Mouse (Mus musculus): ENCODE measurements around the gene Olfr776. TPM values are rescaled to one million over a fixed set of nuclear protein-coding genes. Genes with fewer than 3 reads are reported as not detected.

Olfr776 gene
- total RNA-seq, 1 experiment = not detected

Other genes starting within 250 kb of the Olfr776 start
- not detected in 2 replicates for gene Olfr763, start 248.3 kb upstream of the Olfr776 start, total RNA-seq (2012; rRNA removed)
- not detected in 2 replicates for gene Olfr764-ps1, start 219.2 kb upstream of the Olfr776 start, total RNA-seq (2012; rRNA removed)
- gene Olfr765, start 209.1 kb upstream of the Olfr776 start, total RNA-seq (2012; rRNA removed) = not detected in 2 replicates
- gene Olfr766-ps1, start 190.2 kb upstream of the Olfr776 start, total RNA-seq (2012; rRNA removed) = not detected in 2 replicates
- not detected in 2 replicates for gene Olfr767, start 176.2 kb upstream of the Olfr776 start, total RNA-seq (2012; rRNA removed)
- gene Olfr768, start 159.8 kb upstream of the Olfr776 start, total RNA-seq (2012; rRNA removed) = not detected in 2 replicates
- gene Olfr769, start 141.3 kb upstream of the Olfr776 start, total RNA-seq (2012; rRNA removed) = not detected in 2 replicates
- not detected in 2 replicates for gene Olfr770, start 120.1 kb upstream of the Olfr776 start, total RNA-seq (2012; rRNA removed)
- gene Olfr771, start 94.4 kb upstream of the Olfr776 start, total RNA-seq (2012; rRNA removed) = not detected in 2 replicates
- 0.21 TPM in 1 of 2 replicates, not detected in the other for gene Olfr772, start 81.2 kb upstream of the Olfr776 start, total RNA-seq (2012; rRNA removed)
- not detected in 2 replicates for gene Olfr773, start 71.7 kb upstream of the Olfr776 start, total RNA-seq (2012; rRNA removed)
- gene Olfr774, start 22.9 kb upstream of the Olfr776 start, total RNA-seq (2012; rRNA removed) = not detected in 2 replicates
- not detected in 2 replicates for gene Olfr775, start 10.7 kb upstream of the Olfr776 start, total RNA-seq (2012; rRNA removed)
- not detected in 2 replicates for gene Olfr777, start 12.4 kb downstream of the Olfr776 start, total RNA-seq (2012; rRNA removed)
- gene Olfr780, start 59.0 kb downstream of the Olfr776 start, total RNA-seq (2012; rRNA removed) = not detected in 2 replicates
- gene Olfr781, start 69.7 kb downstream of the Olfr776 start, total RNA-seq (2012; rRNA removed) = not detected in 2 replicates
- not detected in 2 replicates for gene Olfr782, start 89.7 kb downstream of the Olfr776 start, total RNA-seq (2012; rRNA removed)
- 0.21 and 0.22 TPM in 2 replicates for gene Olfr784, start 125.0 kb downstream of the Olfr776 start, total RNA-seq (2012; rRNA removed)
- not detected in 2 replicates for gene Olfr785, start 146.3 kb downstream of the Olfr776 start, total RNA-seq (2012; rRNA removed)
- not detected in 2 replicates for gene Olfr786, start 168.2 kb downstream of the Olfr776 start, total RNA-seq (2012; rRNA removed)
- 0.62 and 0.95 TPM in 2 replicates for gene Olfr787, start 202.7 kb downstream of the Olfr776 start, total RNA-seq (2012; rRNA removed)
- 0.05 TPM in 1 of 2 replicates, not detected in the other for gene Olfr788, start 211.9 kb downstream of the Olfr776 start, total RNA-seq (2012; rRNA removed)
- gene Olfr789, start 225.6 kb downstream of the Olfr776 start, total RNA-seq (2012; rRNA removed) = not detected in 2 replicates
- gene Olfr790, start 239.4 kb downstream of the Olfr776 start, total RNA-seq (2012; rRNA removed) = not detected in 2 replicates

Measured in ES-E14 (cell line).